Mouse (Mus musculus) ES-E14 (cell line): ENCODE measurements around the gene Pttg1. TPM values are rescaled to one million over a fixed set of nuclear protein-coding genes. Genes with fewer than 3 reads are reported as not detected.

Source experiments
- DNase-seq: peaks from one replicate; pipeline ENCODE4 v3.0.0-alpha.2; 2013; ENCODE audit warnings: low read depth, low spot score
- H3K27ac ChIP-seq: 2 replicates; pipeline ENCODE4 v1.5.1; 2012; ENCODE audit warnings: low read depth, mild to moderate bottlenecking, low read length, moderate library complexity, mixed read lengths; ENCODE audit not compliant: poor library complexity, insufficient read depth, severe bottlenecking
- H3K36me3 ChIP-seq: 2 replicates; pipeline ENCODE4 v1.6.1; 2012; ENCODE audit warnings: mild to moderate bottlenecking, low read length, moderate library complexity, mixed read lengths; ENCODE audit not compliant: control insufficient read depth, poor library complexity, insufficient read depth, severe bottlenecking
- H3K4me1 ChIP-seq, 2 experiments: fragments of 150-350 bp in 1 of 2; sonication (generic) in 1 of 2; 2 replicates each; pipeline ENCODE4 v1.6.1; 2012; ENCODE audit warnings: low read length in 2 of 2, mild to moderate bottlenecking in 1 of 2, mixed read lengths in 1 of 2; ENCODE audit not compliant: control insufficient read depth in 2 of 2, insufficient read depth in 2 of 2, poor library complexity in 1 of 2
- H3K4me3 ChIP-seq, 2 experiments: fragments of 150-350 bp in 1 of 2; sonication (generic) in 1 of 2; 2 replicates each; pipeline ENCODE4 v1.5.1; 2012; ENCODE audit warnings: low read length in 2 of 2, low read depth in 1 of 2, mild to moderate bottlenecking in 1 of 2, mixed read lengths in 1 of 2; ENCODE audit not compliant: insufficient read depth in 1 of 2, poor library complexity in 1 of 2, severe bottlenecking in 1 of 2
- H3K9ac ChIP-seq: 2 replicates; pipeline ENCODE4 v1.6.1; 2012; ENCODE audit warnings: low read depth, mild to moderate bottlenecking, low read length, mixed read lengths; ENCODE audit not compliant: poor library complexity, insufficient read depth, severe bottlenecking
- H3K9me3 ChIP-seq: fragments of 150-350 bp; sonication (generic); 2 replicates; pipeline ENCODE4 v1.6.1; 2012; ENCODE audit warnings: low read depth, mild to moderate bottlenecking, low read length; ENCODE audit not compliant: control insufficient read depth, insufficient read depth
- CHD2 ChIP-seq: IDR thresholded peaks from 2 replicates; pipeline ENCODE4 v1.6.1; 2014; ENCODE audit warnings: mild to moderate bottlenecking, low read depth, low read length, inconsistent platforms
- HCFC1 ChIP-seq: IDR thresholded peaks from 2 replicates; pipeline ENCODE4 v1.6.1; 2012; ENCODE audit warnings: low read length, inconsistent platforms, borderline replicate concordance; ENCODE audit not compliant: insufficient read depth
- MAFK ChIP-seq: IDR thresholded peaks from 2 replicates; pipeline ENCODE4 v1.6.1; 2014; ENCODE audit warnings: mild to moderate bottlenecking, low read depth, low read length, inconsistent platforms; ENCODE audit not compliant: insufficient read depth
- ZC3H11A ChIP-seq: IDR thresholded peaks from 2 replicates; pipeline ENCODE4 v1.6.1; 2012; ENCODE audit warnings: low read depth, mild to moderate bottlenecking, inconsistent platforms, low read length, borderline replicate concordance
- ZNF384 ChIP-seq: IDR thresholded peaks from 2 replicates; pipeline ENCODE4 v1.6.1; 2012; ENCODE audit warnings: low read depth, low read length, inconsistent platforms
- in situ Hi-C, 2 experiments: fragments of 600-800 bp; cut with MboI; formaldehyde crosslinking; loops; one replicate each; pipeline ENCODE4 v1.15.1; 2025; ENCODE audit warnings: low sequenced_read_pairs in 2 of 2, inconsistent platforms in 1 of 2; ENCODE audit not compliant: unreplicated experiment in 2 of 2
- total RNA-seq: library from RNA; depleted of rRNA; stranded (reverse); fragments of 300-350 nt; gene quantifications from 2 replicates; pipeline ENCODE4 v1.2.3, GENCODE M21; 2012; rRNA removed

The Pttg1 gene
- 69.3 and 90.5 TPM in 2 replicates for total RNA-seq

DNA sequence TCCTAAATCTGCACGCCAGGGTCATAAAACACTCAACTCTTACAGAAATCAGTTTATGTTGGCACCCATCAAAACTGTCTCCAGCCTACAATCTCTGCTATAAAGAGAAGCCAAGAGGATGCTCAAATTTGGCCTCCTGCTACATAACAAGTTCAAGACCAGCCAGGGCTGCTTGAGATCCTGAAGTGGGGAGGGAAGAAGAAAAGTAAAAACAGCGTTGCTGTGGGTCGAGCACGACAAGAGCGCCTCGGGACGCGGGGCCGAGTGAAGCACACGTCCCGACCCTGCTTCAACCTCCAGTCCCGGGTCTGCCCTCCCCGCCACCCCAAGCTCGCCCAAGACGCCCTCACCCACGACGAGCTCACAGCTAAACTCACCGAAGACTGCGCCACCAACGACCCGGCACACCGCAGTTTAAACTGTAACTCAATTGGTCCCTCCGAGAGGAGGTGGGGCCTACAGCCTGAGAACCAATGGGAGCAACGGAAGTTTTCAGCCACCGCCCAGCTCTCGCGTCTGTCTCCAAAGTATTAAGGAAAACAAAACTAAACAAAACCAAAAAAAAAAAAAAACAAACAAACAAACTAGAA lies at the start of gene Pttg1:
Gene Pttg1 (minus strand): TSS at position 428 of the 590 bp plus-strand sequence.
- H3K36me3 ChIP-seq, result peaks cover 7% of the 10 kb centered on the region; the same call in 1 of the 2 replicates
- no peaks in the 10 kb centered on the region for H3K9me3 ChIP-seq
- TF ChIP-seq CHD2 (0 out of 2 replicates have a peak, but pooled peaks have one; percentile 19), MAFK (no peak)
- in situ Hi-C loops, result no loop called here
- peak within 1 kb of the TSS; percentile 75 for H3K9ac ChIP-seq
- H3K27ac ChIP-seq, result no peak within 1 kb of the TSS; the same call in 1 of the 2 replicates
- peak; percentile 70 for DNase-seq
- H3K4me1 ChIP-seq, result peaks cover 0 to 2% of the 10 kb centered on the region in 2 experiments; a peak in 1 of 4 replicates
- peak within 1 kb of the TSS; percentile 69 to 75 for H3K4me3 ChIP-seq

DNA sequence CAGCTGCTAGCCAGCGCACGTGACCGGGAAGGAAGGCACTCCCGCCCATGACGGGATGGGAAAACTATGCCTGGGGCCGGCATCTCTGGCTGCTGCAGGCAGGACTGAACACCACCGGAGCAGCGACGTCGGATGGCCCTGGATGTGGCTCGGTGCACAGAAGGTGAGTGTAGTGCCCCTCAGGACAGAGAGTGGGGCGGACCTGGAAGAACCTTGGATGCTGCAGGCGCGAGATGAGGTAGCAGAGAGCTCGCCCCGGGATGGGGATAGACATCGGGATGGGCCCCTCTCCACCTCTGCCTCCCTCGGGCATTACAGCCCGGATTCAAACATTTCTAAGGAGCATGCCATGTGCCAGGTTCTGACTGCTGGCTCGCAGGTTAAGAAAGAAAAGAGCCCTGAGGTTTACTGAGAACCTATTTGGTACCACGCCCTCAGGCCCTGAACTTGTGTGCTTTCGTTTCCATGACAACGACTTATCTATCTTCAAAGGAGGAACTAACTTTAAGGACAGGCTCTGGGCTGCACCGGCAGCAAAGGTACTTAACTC lies 48.2 kb upstream of the Pttg1 start, which contains the start of gene C1qtnf2:
Gene C1qtnf2 (plus strand): TSS at position 52 of the 550 bp plus-strand sequence.
- H3K27ac ChIP-seq, result no peak within 1 kb of the TSS
- H3K36me3 ChIP-seq, result no peaks in the 10 kb centered on the region
- no peak for TF ChIP-seq CHD2
- TF ChIP-seq ZNF384, result no peak
- TF ChIP-seq MAFK, result no peak
- TF ChIP-seq HCFC1, result no peak
- no peak for TF ChIP-seq ZC3H11A
- H3K9ac ChIP-seq, result no peak within 1 kb of the TSS
- in situ Hi-C loops, result no loop called here
- H3K9me3 ChIP-seq, result no peaks in the 10 kb centered on the region
- no peak for DNase-seq
- peak within 1 kb of the TSS in 1 of 2 experiments; percentile 15; a peak in 1 of 4 replicates for H3K4me3 ChIP-seq
- H3K4me1 ChIP-seq, result peaks cover 0 to 6% of the 10 kb centered on the region in 2 experiments; a peak in 1 of 4 replicates

DNA sequence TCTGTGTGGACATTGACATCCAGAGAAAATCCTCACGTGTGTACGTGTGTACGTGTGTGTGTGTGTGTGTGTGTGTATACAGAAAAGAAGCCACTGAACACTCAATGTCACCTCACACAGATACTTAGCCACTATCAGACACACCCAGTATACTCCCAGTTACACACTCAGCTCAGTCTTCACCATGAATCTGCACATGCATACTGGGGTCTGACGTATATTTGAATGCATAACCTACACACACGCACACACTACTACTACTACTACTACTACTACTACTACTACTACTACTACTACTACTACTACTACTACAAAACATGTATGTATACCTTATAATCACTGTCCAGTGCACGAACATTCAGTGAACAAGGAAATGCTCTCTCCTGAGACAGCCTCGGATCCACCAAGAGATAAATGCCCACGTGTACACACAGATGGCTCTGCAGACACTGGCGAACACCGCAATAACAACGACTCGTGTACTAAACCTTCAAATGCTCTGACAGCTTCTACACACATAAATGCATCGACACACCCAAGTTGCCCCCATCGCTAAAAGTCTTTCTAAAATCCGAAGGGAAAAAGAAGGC lies 47.7 kb upstream of the Pttg1 start:
- H3K9ac ChIP-seq, result no peak overlapping the region
- TF ChIP-seq CHD2, result no peak
- no peak for TF ChIP-seq MAFK
- no peak for TF ChIP-seq ZNF384
- no peak for TF ChIP-seq ZC3H11A
- TF ChIP-seq HCFC1, result no peak
- H3K4me1 ChIP-seq, result peaks cover 0 to 6% of the 10 kb centered on the region in 2 experiments; a peak in 1 of 4 replicates
- no peak for DNase-seq
- no peak overlapping the region for H3K27ac ChIP-seq
- H3K36me3 ChIP-seq, result no peaks in the 10 kb centered on the region
- no peak overlapping the region for H3K4me3 ChIP-seq
- in situ Hi-C loops, result no loop called here
- H3K9me3 ChIP-seq, result no peaks in the 10 kb centered on the region

- Histone ChIP-seq H3K4me1 (peaks cover 0 to 6% of the 10 kb centered on the region in 2 experiments; a peak in 1 of 4 replicates), H3K9ac (no peak overlapping the region), H3K9me3 (no peaks in the 10 kb centered on the region), H3K27ac (no peak overlapping the region), H3K4me3 (no peak overlapping the region), H3K36me3 (no peaks in the 10 kb centered on the region)
- in situ Hi-C loops, result no loop called here
- no peak for TF ChIP-seq ZNF384
- TF ChIP-seq HCFC1, result no peak
- TF ChIP-seq CHD2, result no peak
- no peak for TF ChIP-seq ZC3H11A
- TF ChIP-seq MAFK, result no peak
- no peak for DNase-seq
These were observed 47.1 kb upstream of the Pttg1 start for GRCm38 (mm10) chr11:43473115-43473514.
